Mouse (Mus musculus) macrophage (primary cell): ENCODE data around the gene Diexf. TPM values are rescaled to one million over a fixed set of nuclear protein-coding genes. Genes with fewer than 3 reads are reported as not detected.
A peak's percentile ranks its signal among the peaks of the same experiment; 100 is the strongest.

Experiments used
- H3K27ac ChIP-seq: fragments of 350-480 bp; formaldehyde crosslinking; 2 replicates; pipeline ENCODE4 v1.9.0; 2021
- H3K36me3 ChIP-seq: fragments of 350-480 bp; formaldehyde crosslinking; 2 replicates; pipeline ENCODE4 v1.9.0; 2021; ENCODE audit errors: inconsistent target
- H3K4me3 ChIP-seq: fragments of 350-480 bp; formaldehyde crosslinking; 2 replicates; pipeline ENCODE4 v1.9.0; 2021; ENCODE audit errors: inconsistent target
- H3K79me2 ChIP-seq: fragments of 350-480 bp; formaldehyde crosslinking; 2 replicates; pipeline ENCODE4 v1.9.0; 2021; ENCODE audit errors: inconsistent target
- WGBS: methylation state at CpG from one replicate; pipeline ENCODE4 v1.1.7; 2026; ENCODE audit warnings: inconsistent platforms; ENCODE audit not compliant: missing documents; 5-methylcytosine and 5-hydroxymethylcytosine counted together
- polyA plus RNA-seq: library from polyadenylated mRNA; stranded (reverse); fragments of 250-400 nt; gene quantifications from 3 replicates; pipeline ENCODE4 v1.2.4, GENCODE M21; 2018; ENCODE audit warnings: inconsistent platforms
- total RNA-seq, 78 experiments: library from RNA; depleted of rRNA; stranded (reverse); fragments of 250-400 nt; gene quantifications; 1 replicate in 9 of 78; 2 replicates in 24 of 78; 3 replicates in 43 of 78; 4 replicates in 2 of 78; pipeline ENCODE4 v1.2.4; 2018; ENCODE audit warnings: inconsistent platforms in 56 of 78

Gene Diexf
- total RNA-seq (2018; cell fraction: chromatin; rRNA removed): 10 to 100 TPM in 17 of 26 experiments, 1 to 10 TPM in 9; 3.2 to 35.2 (median 16.5) TPM
- total RNA-seq (2018; cell fraction: cytosol; rRNA removed): 1 to 10 TPM; 1.2 to 7.1 (median 3.8) TPM
- 10 to 100 TPM in 11 of 26 experiments, 1 to 10 TPM in 15; 2.9 to 27.7 (median 6.8) TPM for total RNA-seq (2018; cell fraction: nucleus; rRNA removed)
- polyA plus RNA-seq: 5.6 to 8.0 TPM (median 6.4 TPM) in 3 replicates

DNA sequence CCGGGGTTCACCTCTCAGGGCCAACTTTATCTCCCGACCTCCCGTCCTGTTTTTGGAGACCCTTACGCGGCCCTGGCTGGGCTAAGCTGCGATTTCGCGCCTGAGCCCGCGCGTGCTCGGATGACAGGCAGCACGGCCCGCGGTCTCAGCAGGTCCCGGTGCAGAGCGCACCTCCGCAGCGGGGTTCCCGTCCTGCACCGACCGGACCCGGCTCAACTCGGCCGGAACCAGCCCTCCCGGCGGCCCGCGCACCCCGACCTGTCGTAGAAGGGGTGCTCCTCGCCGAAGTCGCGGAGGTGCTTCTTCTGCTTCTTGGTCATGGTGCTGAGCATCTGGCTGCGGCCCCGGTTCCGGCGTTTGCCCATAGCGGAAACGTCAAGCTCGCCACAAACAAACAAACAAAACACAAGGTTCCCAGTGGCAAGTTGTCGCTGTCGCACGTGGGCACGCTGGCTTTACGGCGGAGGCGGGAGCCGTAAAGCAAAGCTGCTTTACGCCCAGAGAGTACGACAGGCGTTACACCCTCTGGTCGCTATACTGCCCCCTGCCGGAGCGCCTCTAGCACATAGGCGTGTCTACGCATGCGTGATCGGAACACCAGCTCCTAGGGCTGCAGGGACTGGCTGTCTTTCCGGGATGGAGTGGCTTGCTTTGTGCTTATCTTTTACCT lies at the start of gene Diexf:
Gene Diexf, minus strand, starts transcription at position 487 of the 670 bp plus-strand sequence.
- WGBS: under 1% methylated on average over 61 of the region's 61 CpGs
- Histone ChIP-seq H3K4me3 (peak within 1 kb of the TSS; percentile 61), H3K36me3 (peaks cover 12% of the 10 kb centered on the region; the same call in 1 of the 2 replicates), H3K27ac (no peak within 1 kb of the TSS), H3K79me2 (peaks cover 32% of the 10 kb centered on the region)

DNA sequence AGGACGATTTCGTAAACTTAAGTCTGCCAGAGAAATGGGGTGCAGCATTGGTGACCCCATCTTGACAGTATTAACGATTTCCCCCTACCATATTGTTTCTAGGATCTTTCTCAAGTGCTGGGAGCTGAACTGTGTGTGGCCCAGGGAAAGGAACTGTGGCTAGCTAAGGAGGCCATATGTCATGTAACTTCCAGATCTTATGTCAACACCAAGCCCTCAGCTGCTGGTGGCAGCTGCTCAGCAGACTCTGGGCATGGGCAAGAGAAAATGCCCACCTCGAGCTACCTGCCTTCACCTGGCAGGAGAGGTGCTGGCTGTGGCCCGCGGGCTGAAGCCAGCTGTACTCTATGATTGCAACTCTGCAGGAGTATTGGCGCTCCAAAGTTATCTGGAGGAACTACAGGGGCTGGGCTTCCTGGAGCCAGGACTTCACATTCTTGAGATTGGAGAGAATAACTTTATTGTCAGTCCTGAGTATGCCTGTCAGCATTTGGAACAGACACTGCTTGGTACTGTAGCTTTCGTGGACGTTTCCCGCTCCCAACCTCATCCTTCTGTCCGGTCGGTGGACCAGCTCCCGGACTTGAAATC lies 44.2 kb upstream of the Diexf start:
- peak overlapping the region; percentile 82; the same call in 1 of the 2 replicates for H3K27ac ChIP-seq
- 80% methylated on average over 13 of the region's 13 CpGs for WGBS
- H3K4me3 ChIP-seq: peak overlapping the region; percentile 82
- H3K79me2 ChIP-seq: no peaks in the 10 kb centered on the region
- H3K36me3 ChIP-seq: no peaks in the 10 kb centered on the region

DNA sequence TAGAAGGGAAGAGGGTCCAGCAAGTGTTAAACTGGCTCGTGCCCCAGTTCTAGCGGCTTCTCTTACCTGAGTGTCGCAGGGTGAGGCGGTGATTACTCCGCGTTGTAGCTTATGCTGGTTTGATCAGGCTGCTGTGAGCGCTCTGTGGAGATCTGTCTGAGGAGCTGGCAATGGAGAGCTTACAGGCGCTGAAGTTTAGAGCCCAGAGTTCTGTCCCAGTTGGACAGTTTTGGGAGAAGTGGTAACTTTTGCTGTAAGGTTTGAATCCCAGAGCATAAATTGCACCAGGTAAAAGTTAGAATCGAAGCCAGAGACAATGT lies 43.7 kb upstream of the Diexf start:
- Histone ChIP-seq H3K36me3 (no peaks in the 10 kb centered on the region), H3K27ac (peak overlapping the region; percentile 82), H3K79me2 (no peaks in the 10 kb centered on the region), H3K4me3 (peak overlapping the region; percentile 82)
- 12% methylated on average over 9 of the region's 9 CpGs for WGBS

- under 1% methylated on average over 48 of the region's 48 CpGs for WGBS
- H3K36me3 ChIP-seq: no peaks in the 10 kb centered on the region
- peak overlapping the region; percentile 82 for H3K4me3 ChIP-seq
Measured at GRCm38 (mm10) chr1:193172991-193173809, 43.1 kb upstream of the Diexf start.

DNA sequence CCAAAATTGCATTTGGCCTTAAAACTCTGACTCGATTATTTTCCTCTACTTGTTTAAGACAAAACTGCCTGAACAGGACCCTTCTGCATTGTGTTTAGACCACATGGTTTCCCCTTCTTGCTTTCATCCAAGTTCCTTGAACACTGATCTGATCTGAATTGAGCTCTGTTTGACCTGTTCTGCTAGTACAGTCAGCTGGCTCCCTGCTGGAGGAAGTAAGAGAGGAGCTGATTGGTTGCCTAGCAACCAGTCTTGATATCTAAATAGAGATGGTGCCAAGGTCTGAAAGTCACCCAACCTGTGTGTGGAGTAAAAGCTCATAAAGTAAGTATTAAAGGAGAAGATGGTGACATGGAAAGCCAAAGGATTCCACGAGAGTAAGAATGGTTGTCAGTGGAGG lies 39.8 kb upstream of the Diexf start:
- Histone ChIP-seq H3K36me3 (no peaks in the 10 kb centered on the region), H3K27ac (no peak overlapping the region), H3K4me3 (no peak overlapping the region), H3K79me2 (no peaks in the 10 kb centered on the region)
- WGBS: 67% methylated on average over 2 of the region's 2 CpGs

More at GRCm38 (mm10) chr1:193172991-193173809, 43.1 kb upstream of the Diexf start:
- Histone ChIP-seq H3K79me2 (no peaks in the 10 kb centered on the region), H3K27ac (peak overlapping the region; percentile 82)

DNA sequence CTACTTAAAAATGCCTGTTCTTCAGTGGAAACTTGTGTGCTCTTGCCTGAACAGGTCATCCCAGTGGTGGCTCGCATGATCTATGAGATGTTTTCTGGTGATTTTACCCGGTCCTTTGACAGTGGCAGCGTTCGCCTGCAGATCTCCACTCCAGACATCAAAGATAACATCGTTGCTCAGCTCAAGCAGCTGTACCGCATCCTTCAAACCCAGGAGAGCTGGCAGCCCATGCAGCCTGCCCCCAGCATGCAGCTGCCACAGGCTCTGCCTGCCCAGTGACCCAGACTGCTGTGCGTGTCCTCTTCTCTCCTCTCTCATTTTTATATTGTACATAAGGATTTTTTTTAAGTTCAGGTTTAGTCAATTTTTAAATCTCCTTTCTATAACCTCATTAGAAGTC lies 39.2 kb upstream of the Diexf start:
- 95% methylated on average over 7 of the region's 7 CpGs for WGBS
- Histone ChIP-seq H3K79me2 (no peaks in the 10 kb centered on the region), H3K4me3 (no peak overlapping the region)

GRCm38 (mm10) chr1:193167746-193168145 lies 37.7 kb upstream of the Diexf start, which contains the start of gene A130010J15Rik:
Gene A130010J15Rik, plus strand, starts transcription at chr1:193168046.
- Histone ChIP-seq H3K36me3 (no peaks in the 10 kb centered on the region), H3K4me3 (no peak within 1 kb of the TSS)
- WGBS: 97% methylated on average over 3 of the region's 3 CpGs

More for the DNA sequence above, 39.2 kb upstream of the Diexf start:
- H3K27ac ChIP-seq: no peak overlapping the region
- no peaks in the 10 kb centered on the region for H3K36me3 ChIP-seq

GRCm38 (mm10) chr1:193160317-193161032 lies 30.4 kb upstream of the Diexf start:
- WGBS: 24% methylated on average over 18 of the region's 18 CpGs
- H3K79me2 ChIP-seq: no peaks in the 10 kb centered on the region
- H3K27ac ChIP-seq: no peak overlapping the region
- no peak overlapping the region for H3K4me3 ChIP-seq
- H3K36me3 ChIP-seq: no peaks in the 10 kb centered on the region

More at GRCm38 (mm10) chr1:193167746-193168145, 37.7 kb upstream of the Diexf start, which contains the start of gene A130010J15Rik:
- no peaks in the 10 kb centered on the region for H3K79me2 ChIP-seq
- H3K27ac ChIP-seq: no peak within 1 kb of the TSS

GRCm38 (mm10) chr1:193159613-193160012 lies 29.5 kb upstream of the Diexf start:
- H3K79me2 ChIP-seq: no peaks in the 10 kb centered on the region
- no peaks in the 10 kb centered on the region for H3K36me3 ChIP-seq
- WGBS: 27% methylated on average over 1 of the region's 1 CpGs
- H3K27ac ChIP-seq: no peak overlapping the region
- H3K4me3 ChIP-seq: no peak overlapping the region

- no peaks in the 10 kb centered on the region for H3K36me3 ChIP-seq
- whole genome bisulfite sequencing: 91% methylated on average over 3 of the region's 3 CpGs
- H3K79me2 ChIP-seq: no peaks in the 10 kb centered on the region
- H3K4me3 ChIP-seq: no peak overlapping the region
- no peak overlapping the region for H3K27ac ChIP-seq
Measured at GRCm38 (mm10) chr1:193159163-193159562, 29.1 kb upstream of the Diexf start.

DNA sequence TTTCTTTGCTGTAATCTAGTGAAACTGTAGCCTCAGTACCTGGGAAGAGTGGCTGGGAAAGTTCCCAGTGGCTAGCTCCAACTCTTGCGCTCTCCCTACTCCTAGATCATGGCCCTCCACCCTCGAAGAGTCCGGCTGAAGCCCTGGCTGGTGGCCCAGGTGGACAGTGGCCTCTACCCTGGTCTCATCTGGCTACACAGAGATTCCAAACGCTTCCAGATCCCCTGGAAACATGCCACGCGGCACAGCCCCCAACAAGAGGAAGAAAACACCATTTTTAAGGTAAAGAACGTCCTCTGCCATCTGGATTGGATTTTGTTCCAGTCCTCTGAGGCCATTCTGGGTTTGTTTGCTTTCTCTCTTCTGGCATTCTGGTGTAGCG lies 27.0 kb upstream of the Diexf start:
- Histone ChIP-seq H3K27ac (no peak overlapping the region), H3K4me3 (no peak overlapping the region), H3K36me3 (no peaks in the 10 kb centered on the region), H3K79me2 (no peaks in the 10 kb centered on the region)
- 91% methylated on average over 8 of the region's 8 CpGs for WGBS

DNA sequence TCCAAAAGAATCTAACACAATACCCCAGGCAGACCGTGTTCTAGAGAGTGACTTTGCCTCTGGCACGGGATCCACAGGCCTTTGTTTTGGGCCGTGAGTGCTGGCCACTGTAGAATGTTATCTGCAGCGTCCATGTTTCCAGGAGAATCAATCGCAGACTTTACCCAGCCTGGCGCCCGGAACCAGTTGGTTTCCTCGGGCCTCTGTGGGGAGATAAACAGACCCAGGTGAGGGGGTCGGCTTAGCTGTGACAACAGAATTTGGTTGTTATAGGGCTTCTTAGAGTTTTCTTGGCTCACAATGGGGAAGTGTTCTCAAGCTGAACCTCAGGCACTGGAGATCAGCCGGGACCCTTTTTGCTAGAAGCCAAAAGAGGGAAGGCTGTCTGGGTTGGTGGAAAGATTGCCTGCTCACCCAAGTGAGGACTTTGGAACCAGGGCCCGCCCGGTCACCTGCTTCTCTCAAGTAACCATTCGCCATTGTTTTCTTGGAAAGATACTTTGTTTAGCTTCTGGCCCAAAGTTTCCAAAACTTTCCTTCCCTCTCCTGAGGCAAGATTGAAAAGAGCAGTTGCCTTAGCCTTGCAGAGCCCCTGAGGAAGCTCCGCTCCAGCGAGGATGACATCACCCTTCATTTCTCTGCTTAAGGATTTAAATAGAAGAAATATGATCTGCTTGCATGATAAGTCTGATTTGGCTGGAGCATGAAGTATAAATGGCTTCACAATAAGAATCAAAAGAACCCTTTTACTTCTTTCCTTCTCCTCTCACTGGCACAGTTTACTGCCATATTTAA lies 26.4 kb upstream of the Diexf start:
- Histone ChIP-seq H3K4me3 (no peak overlapping the region), H3K36me3 (no peaks in the 10 kb centered on the region), H3K27ac (no peak overlapping the region), H3K79me2 (no peaks in the 10 kb centered on the region)
- 50% methylated on average over 15 of the region's 15 CpGs for WGBS

GRCm38 (mm10) chr1:193153561-193153960 lies 23.5 kb upstream of the Diexf start:
- Histone ChIP-seq H3K27ac (no peak overlapping the region), H3K79me2 (no peaks in the 10 kb centered on the region), H3K36me3 (no peaks in the 10 kb centered on the region), H3K4me3 (no peak overlapping the region)
- WGBS: 64% methylated on average over 14 of the region's 16 CpGs
